Mouse (Mus musculus) hindbrain, embryonic 12.5 days (tissue): ENCODE measurements around the gene Dpp6. TPM values are rescaled to one million over a fixed set of nuclear protein-coding genes. Genes with fewer than 3 reads are reported as not detected.

Source experiments
- ATAC-seq: fragments of 200-750 bp; cut with Nextera tagmentation; 2 replicates; pipeline ENCODE4 v1.8.0; 2017; ENCODE audit warnings: moderate TSS enrichment; ENCODE audit not compliant: low FRiP score
- H3K27ac ChIP-seq: fragments of 300-500 bp; sonication (generic); 2 replicates; pipeline ENCODE4 v1.5.1; 2016; ENCODE audit warnings: mild to moderate bottlenecking
- H3K27me3 ChIP-seq: fragments of 300-500 bp; sonication (generic); 2 replicates; pipeline ENCODE4 v1.6.1; 2016; ENCODE audit warnings: mild to moderate bottlenecking
- H3K36me3 ChIP-seq: fragments of 300-500 bp; sonication (generic); 2 replicates; pipeline ENCODE4 v1.6.1; 2016; ENCODE audit warnings: mild to moderate bottlenecking
- H3K4me1 ChIP-seq: fragments of 300-500 bp; sonication (generic); 2 replicates; pipeline ENCODE4 v1.6.1; 2016
- H3K4me2 ChIP-seq: fragments of 300-500 bp; sonication (generic); replicated peaks from 2 replicates; pipeline ENCODE4 v1.6.1; 2016; ENCODE audit warnings: mild to moderate bottlenecking
- H3K4me3 ChIP-seq: fragments of 300-500 bp; sonication (generic); 2 replicates; pipeline ENCODE4 v1.5.1; 2016; ENCODE audit warnings: mild to moderate bottlenecking
- H3K9ac ChIP-seq: fragments of 300-500 bp; sonication (generic); 2 replicates; pipeline ENCODE4 v1.6.1; 2016; ENCODE audit warnings: mild to moderate bottlenecking, moderate library complexity
- H3K9me3 ChIP-seq: fragments of 300-500 bp; sonication (generic); replicated peaks from 2 replicates; pipeline ENCODE4 v1.6.1; 2016; ENCODE audit warnings: mild to moderate bottlenecking
- WGBS: fragments of 180-500 bp; shearing (Covaris S2); methylation state at CpG from one replicate; pipeline ENCODE4 v1.1.7; 2016; 5-methylcytosine and 5-hydroxymethylcytosine counted together
- polyA plus RNA-seq: library from polyadenylated mRNA; unstranded; fragments of >200 nt; fragmentation: Nextera tagmentation; extraction: Ambion mirVana; gene quantifications from 2 replicates; pipeline ENCODE4 v1.2.1, GENCODE M21; 2016

The Dpp6 gene
- polyA plus RNA-seq, 1 experiment from 2014 or later, result 27.2 TPM

DNA sequence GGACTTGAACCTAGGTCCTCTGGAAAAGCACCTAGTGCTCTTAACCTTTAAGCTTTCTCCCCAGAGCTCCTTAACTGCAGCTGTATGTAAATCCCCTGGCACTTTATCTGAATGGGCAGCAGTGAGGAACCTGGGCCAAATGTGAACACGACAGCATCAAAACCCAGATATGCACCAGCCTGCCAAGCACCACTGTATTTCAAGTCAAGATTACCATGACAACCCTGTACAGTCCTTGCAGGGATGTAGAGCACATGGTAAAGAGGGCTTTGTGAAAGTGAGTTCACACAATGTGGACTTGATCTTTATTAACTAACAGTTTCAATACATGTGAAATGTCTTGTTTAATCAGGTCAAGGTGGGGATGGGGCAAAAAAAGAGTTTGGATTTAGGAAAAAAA lies 162.3 kb downstream of the Dpp6 start:
- Histone ChIP-seq H3K27ac (no peak overlapping the region), H3K4me1 (no peaks in the 10 kb centered on the region), H3K9me3 (no peaks in the 10 kb centered on the region), H3K36me3 (no peaks in the 10 kb centered on the region), H3K27me3 (no peaks in the 10 kb centered on the region), H3K4me3 (no peak overlapping the region), H3K9ac (no peak overlapping the region), H3K4me2 (no peak overlapping the region)
- ATAC-seq, result peak; percentile 40; the same call in 1 of the 2 replicates
- 57% methylated on average over 1 of the region's 1 CpGs for WGBS

DNA sequence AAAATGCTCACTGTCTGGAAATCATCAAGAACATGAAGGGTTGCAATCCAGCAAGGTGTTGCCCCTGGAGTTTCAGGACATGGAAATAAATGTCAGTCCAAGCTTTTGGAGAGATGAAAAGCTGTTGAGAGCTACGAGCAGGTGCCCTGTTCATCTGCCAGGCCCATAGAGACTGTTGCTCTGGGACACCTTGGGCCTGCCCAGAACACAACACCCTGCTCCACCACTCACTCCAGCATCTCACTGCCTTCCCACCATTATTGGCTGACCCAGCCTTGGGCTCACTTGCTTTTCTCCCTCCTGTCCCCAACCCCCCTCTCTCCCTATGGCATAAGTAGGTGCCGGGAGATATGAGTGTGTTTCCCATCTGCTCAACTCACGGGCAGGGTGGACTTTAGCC lies 162.8 kb downstream of the Dpp6 start:
- WGBS, result 65% methylated on average over 3 of the region's 3 CpGs
- Histone ChIP-seq H3K4me1 (no peaks in the 10 kb centered on the region), H3K9ac (no peak overlapping the region), H3K27me3 (no peaks in the 10 kb centered on the region), H3K36me3 (no peaks in the 10 kb centered on the region), H3K9me3 (no peaks in the 10 kb centered on the region), H3K27ac (no peak overlapping the region), H3K4me2 (no peak overlapping the region), H3K4me3 (no peak overlapping the region)
- no peak for ATAC-seq

DNA sequence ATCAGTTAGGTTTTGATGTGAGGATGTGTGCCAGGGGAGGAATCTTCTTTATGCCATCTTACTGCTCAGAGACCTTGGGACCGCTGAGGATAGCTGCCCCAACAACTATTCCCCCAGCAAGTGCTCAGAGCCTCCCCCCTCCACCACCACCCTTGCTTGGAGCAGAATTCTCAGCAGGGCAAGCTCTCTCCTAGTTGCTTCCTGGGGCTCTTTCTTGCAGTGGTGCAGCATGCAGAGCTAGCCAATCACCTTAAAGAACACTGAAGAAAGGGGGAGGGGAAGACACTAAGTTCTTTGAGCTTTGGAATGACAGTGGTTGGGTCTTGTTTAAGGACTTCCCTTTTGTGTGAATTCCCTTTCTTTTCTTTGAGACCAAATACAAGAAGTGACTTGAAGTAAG lies 168.1 kb downstream of the Dpp6 start:
- Histone ChIP-seq H3K9me3 (no peaks in the 10 kb centered on the region), H3K27me3 (no peaks in the 10 kb centered on the region), H3K36me3 (no peaks in the 10 kb centered on the region), H3K9ac (no peak overlapping the region), H3K27ac (no peak overlapping the region), H3K4me1 (peaks cover 3% of the 10 kb centered on the region), H3K4me2 (no peak overlapping the region), H3K4me3 (no peak overlapping the region)
- 0% methylated on average over 1 of the region's 1 CpGs for WGBS
- ATAC-seq, result no peak

GRCm38 (mm10) chr5:26991587-26991986 lies 174.6 kb downstream of the Dpp6 start:
- Histone ChIP-seq H3K36me3 (no peaks in the 10 kb centered on the region), H3K27me3 (no peaks in the 10 kb centered on the region), H3K9me3 (no peaks in the 10 kb centered on the region), H3K4me3 (no peak overlapping the region), H3K9ac (no peak overlapping the region), H3K4me1 (peaks cover 13% of the 10 kb centered on the region), H3K4me2 (no peak overlapping the region), H3K27ac (peak overlapping the region; percentile 40; the same call in 1 of the 2 replicates)
- peak; percentile 84 for ATAC-seq
- WGBS, result 19% methylated on average over 2 of the region's 2 CpGs

- ATAC-seq, result no peak
- no peak overlapping the region for H3K4me2 ChIP-seq
- no peak overlapping the region for H3K27ac ChIP-seq
- WGBS, result 93% methylated on average over 7 of the region's 7 CpGs
- no peaks in the 10 kb centered on the region for H3K9me3 ChIP-seq
- no peak overlapping the region for H3K4me3 ChIP-seq
- no peaks in the 10 kb centered on the region for H3K36me3 ChIP-seq
- H3K9ac ChIP-seq, result no peak overlapping the region
- no peaks in the 10 kb centered on the region for H3K27me3 ChIP-seq
- no peaks in the 10 kb centered on the region for H3K4me1 ChIP-seq
Observed at GRCm38 (mm10) chr5:27003537-27003936, 186.5 kb downstream of the Dpp6 start.

GRCm38 (mm10) chr5:27009157-27009556 lies 192.2 kb downstream of the Dpp6 start:
- Histone ChIP-seq H3K4me1 (no peaks in the 10 kb centered on the region), H3K9ac (no peak overlapping the region), H3K4me2 (no peak overlapping the region), H3K27me3 (no peaks in the 10 kb centered on the region), H3K9me3 (no peaks in the 10 kb centered on the region), H3K4me3 (no peak overlapping the region), H3K36me3 (no peaks in the 10 kb centered on the region), H3K27ac (no peak overlapping the region)
- no peak for ATAC-seq

GRCm38 (mm10) chr5:27010582-27010981 lies 193.6 kb downstream of the Dpp6 start:
- no peaks in the 10 kb centered on the region for H3K27me3 ChIP-seq
- ATAC-seq, result no peak
- no peak overlapping the region for H3K4me2 ChIP-seq
- WGBS, result 90% methylated on average over 5 of the region's 5 CpGs
- no peaks in the 10 kb centered on the region for H3K4me1 ChIP-seq
- no peaks in the 10 kb centered on the region for H3K36me3 ChIP-seq
- H3K4me3 ChIP-seq, result no peak overlapping the region
- H3K27ac ChIP-seq, result no peak overlapping the region
- no peak overlapping the region for H3K9ac ChIP-seq
- no peaks in the 10 kb centered on the region for H3K9me3 ChIP-seq

- Histone ChIP-seq H3K4me1 (no peaks in the 10 kb centered on the region), H3K27ac (peak overlapping the region; percentile 12; the same call in 1 of the 2 replicates), H3K27me3 (no peaks in the 10 kb centered on the region), H3K4me2 (no peak overlapping the region), H3K36me3 (no peaks in the 10 kb centered on the region), H3K9me3 (no peaks in the 10 kb centered on the region), H3K4me3 (no peak overlapping the region), H3K9ac (no peak overlapping the region)
- 34% methylated on average over 3 of the region's 3 CpGs for WGBS
- no peak for ATAC-seq
Observed at GRCm38 (mm10) chr5:27018314-27018956, 201.4 kb downstream of the Dpp6 start.

DNA sequence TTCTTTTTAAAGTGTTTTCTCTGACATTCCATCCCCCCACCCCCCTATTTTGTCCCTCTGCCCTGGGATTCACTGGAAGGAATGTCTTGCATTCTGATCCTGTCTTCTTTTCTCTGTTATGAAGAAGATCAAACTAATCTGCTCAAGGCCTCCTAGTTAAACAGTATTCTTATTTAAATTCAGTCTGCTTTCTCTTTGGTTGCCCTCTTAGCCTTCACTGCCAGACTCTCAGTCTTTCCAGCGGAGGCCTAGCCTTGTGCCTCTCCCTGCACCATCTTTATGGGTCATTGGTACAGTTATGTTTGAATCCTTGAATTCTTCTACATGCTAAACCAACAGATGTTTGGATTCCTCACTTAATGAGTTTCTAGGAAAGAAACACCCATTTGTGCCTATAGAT lies 211.6 kb downstream of the Dpp6 start:
- Histone ChIP-seq H3K9ac (no peak overlapping the region), H3K27me3 (no peaks in the 10 kb centered on the region), H3K4me3 (no peak overlapping the region), H3K4me1 (no peaks in the 10 kb centered on the region), H3K4me2 (no peak overlapping the region), H3K36me3 (no peaks in the 10 kb centered on the region), H3K9me3 (no peaks in the 10 kb centered on the region), H3K27ac (no peak overlapping the region)
- WGBS, result 39% methylated on average over 1 of the region's 1 CpGs
- no peak for ATAC-seq

GRCm38 (mm10) chr5:27029784-27030183 lies 212.8 kb downstream of the Dpp6 start:
- whole genome bisulfite sequencing, result 13% methylated on average over 5 of the region's 5 CpGs
- no peak overlapping the region for H3K4me2 ChIP-seq
- no peak overlapping the region for H3K9ac ChIP-seq
- ATAC-seq, result no peak
- H3K4me3 ChIP-seq, result no peak overlapping the region
- H3K27ac ChIP-seq, result no peak overlapping the region
- H3K27me3 ChIP-seq, result no peaks in the 10 kb centered on the region
- no peaks in the 10 kb centered on the region for H3K9me3 ChIP-seq
- no peaks in the 10 kb centered on the region for H3K36me3 ChIP-seq
- no peaks in the 10 kb centered on the region for H3K4me1 ChIP-seq

DNA sequence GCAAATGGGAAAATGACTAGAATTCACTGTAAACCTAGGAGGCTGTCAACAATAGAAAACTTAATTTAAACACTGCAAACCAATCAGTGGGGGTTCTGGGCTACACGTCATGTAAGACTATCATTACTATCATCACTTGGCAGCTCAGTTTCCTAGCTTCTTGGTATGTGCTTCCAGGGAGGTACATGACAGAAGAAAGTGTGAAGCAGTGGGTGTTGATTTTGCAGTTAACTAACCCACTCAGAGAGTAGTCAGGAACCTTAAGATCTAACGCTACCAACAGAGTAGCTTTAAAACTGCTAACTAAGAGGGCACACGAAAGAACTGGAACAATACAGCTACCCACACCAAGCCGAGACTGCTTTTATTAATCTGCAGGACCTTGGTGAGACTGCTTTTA lies 217.9 kb downstream of the Dpp6 start:
- no peak overlapping the region for H3K4me3 ChIP-seq
- H3K27ac ChIP-seq, result no peak overlapping the region
- 68% methylated on average over 4 of the region's 4 CpGs for WGBS
- H3K9me3 ChIP-seq, result no peaks in the 10 kb centered on the region
- H3K9ac ChIP-seq, result no peak overlapping the region
- H3K4me1 ChIP-seq, result no peaks in the 10 kb centered on the region
- no peaks in the 10 kb centered on the region for H3K36me3 ChIP-seq
- H3K4me2 ChIP-seq, result no peak overlapping the region
- no peak for ATAC-seq
- no peaks in the 10 kb centered on the region for H3K27me3 ChIP-seq

GRCm38 (mm10) chr5:27035291-27035690 lies 218.3 kb downstream of the Dpp6 start:
- Histone ChIP-seq H3K27ac (no peak overlapping the region), H3K36me3 (no peaks in the 10 kb centered on the region), H3K9ac (no peak overlapping the region), H3K4me2 (no peak overlapping the region), H3K27me3 (no peaks in the 10 kb centered on the region), H3K4me3 (no peak overlapping the region), H3K9me3 (no peaks in the 10 kb centered on the region), H3K4me1 (no peaks in the 10 kb centered on the region)
- ATAC-seq, result no peak
- WGBS, result 64% methylated on average over 1 of the region's 1 CpGs

DNA sequence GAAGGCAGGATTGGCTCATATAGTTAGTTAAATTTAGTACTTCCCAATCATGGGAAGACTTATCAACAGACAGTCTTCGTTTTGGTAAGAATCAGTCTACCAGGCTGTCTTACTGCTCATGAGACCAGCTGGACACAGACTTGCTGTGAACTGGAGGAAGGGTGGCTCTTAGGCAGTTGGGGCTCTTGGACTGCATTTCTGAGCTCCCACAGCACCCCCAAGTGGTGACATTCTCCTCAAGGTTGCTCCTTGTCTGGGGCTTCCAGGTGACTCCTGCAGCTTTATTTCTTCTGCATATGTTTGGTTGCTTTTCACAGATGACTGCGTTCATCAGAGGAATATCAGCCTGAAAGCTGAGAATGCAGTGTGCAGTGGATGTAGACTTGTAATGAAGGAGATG lies 218.9 kb downstream of the Dpp6 start:
- H3K27me3 ChIP-seq, result no peaks in the 10 kb centered on the region
- H3K4me1 ChIP-seq, result no peaks in the 10 kb centered on the region
- H3K27ac ChIP-seq, result no peak overlapping the region
- H3K4me3 ChIP-seq, result no peak overlapping the region
- no peaks in the 10 kb centered on the region for H3K36me3 ChIP-seq
- H3K9me3 ChIP-seq, result no peaks in the 10 kb centered on the region
- H3K9ac ChIP-seq, result no peak overlapping the region
- H3K4me2 ChIP-seq, result no peak overlapping the region
- 16% methylated on average over 2 of the region's 2 CpGs for WGBS
- no peak for ATAC-seq
